Mouse (Mus musculus) embryonic fibroblast, embryonic 13.5 days (primary cell): ENCODE results near the gene Ghitm. TPM values are rescaled to one million over a fixed set of nuclear protein-coding genes. Genes with fewer than 3 reads are reported as not detected.
A peak's percentile ranks its signal among the peaks of the same experiment; 100 is the strongest.

Experiments used
- H3K27ac ChIP-seq: 2 replicates; pipeline ENCODE4 v1.5.1; 2012; ENCODE audit warnings: low read length, control low read depth, inconsistent platforms; ENCODE audit not compliant: insufficient read depth
- H3K4me1 ChIP-seq: 2 replicates; pipeline ENCODE4 v1.6.1; 2011; ENCODE audit warnings: low read length; ENCODE audit not compliant: control insufficient read depth, insufficient read depth
- H3K4me3 ChIP-seq: 2 replicates; pipeline ENCODE4 v1.5.1; 2011; ENCODE audit warnings: mild to moderate bottlenecking, control low read depth, low read length; ENCODE audit not compliant: insufficient read depth
- CTCF ChIP-seq: IDR thresholded peaks from 2 replicates; pipeline ENCODE4 v1.5.1; 2011; ENCODE audit warnings: mild to moderate bottlenecking, control low read depth, low read length, moderate library complexity, borderline replicate concordance; ENCODE audit not compliant: insufficient read depth
- POLR2A ChIP-seq: IDR thresholded peaks from 2 replicates; pipeline ENCODE4 v1.6.1; 2011; ENCODE audit warnings: low read depth, mild to moderate bottlenecking, control low read depth, low read length, moderate library complexity
- polyA plus RNA-seq: library from polyadenylated mRNA; stranded (reverse); fragments of >200 nt; gene quantifications from 2 replicates; pipeline ENCODE4 v1.2.4, GENCODE M21; 2011; ENCODE audit warnings: low read depth; ENCODE audit not compliant: missing spikeins, insufficient read length

Ghitm gene
- polyA plus RNA-seq, 1 experiment = 293 TPM

DNA sequence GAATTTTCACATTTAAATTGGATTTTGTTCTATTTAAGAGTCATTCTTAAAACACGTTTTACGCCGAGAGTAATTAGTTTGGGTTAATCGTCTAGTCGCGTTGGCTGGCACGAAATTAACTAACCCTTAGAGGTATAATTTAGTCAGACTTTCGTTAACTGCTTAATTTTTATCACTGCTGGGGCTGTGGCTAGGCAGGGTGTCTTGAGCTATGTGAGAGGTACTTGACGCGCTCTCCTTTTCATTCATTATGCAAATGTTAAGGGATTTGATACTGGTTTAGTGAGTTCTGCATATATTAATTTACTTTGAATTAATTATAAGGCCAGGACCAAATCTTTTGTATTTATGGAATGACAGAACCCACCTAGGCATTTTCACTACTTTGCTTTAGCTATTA, 599 bp upstream of the Ghitm start:
- TF ChIP-seq CTCF = no peak
- TF ChIP-seq POLR2A = no peak
- Histone ChIP-seq H3K4me1 (no peaks in the 10 kb centered on the region; the same call in 1 of the 2 replicates), H3K4me3 (peak overlapping the region; percentile 49), H3K27ac (no peak overlapping the region; the same call in 1 of the 2 replicates)

DNA sequence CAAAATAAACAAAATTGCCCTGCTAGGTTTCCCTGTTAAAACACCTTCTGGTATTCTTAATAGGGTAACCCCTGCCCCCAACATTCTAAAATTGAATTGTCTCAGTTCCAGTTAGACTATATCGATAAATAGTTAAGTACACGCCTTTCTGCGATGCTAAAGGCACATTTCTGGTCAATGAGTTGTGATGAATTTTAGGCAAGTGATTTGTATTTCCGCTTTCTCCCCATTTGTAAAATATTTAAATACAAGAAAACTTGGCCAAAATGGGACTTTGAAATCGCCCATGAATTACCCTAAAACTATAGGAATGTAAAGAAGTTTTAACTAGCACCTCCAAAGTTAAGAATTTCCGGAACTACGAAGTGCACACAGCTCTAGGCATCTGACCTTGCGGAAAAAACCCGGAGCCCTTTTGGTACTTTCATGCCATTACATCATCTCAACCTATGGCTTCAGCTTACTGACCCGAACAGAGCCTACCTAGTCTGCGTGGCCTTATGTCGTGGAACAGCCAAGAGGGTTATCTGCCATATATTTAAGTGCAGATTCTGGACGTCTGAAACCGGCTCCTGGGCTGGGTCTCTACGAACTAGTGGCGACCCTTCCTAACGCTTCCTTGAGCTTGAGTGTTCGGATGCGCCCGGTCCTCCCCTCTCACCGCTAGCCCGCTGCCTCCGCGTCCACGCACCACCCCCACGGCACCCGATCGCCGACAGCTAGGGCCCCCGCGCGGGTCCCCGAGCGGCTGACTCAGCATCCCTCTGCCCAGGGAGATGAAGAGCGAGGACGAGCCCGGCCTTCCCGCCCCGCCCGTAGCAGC, 557 bp downstream of the Ghitm start:
- no peak; the same call in 1 of the 2 replicates for TF ChIP-seq POLR2A
- TF ChIP-seq CTCF = no peak
- Histone ChIP-seq H3K27ac (peak overlapping the region; percentile 92), H3K4me3 (peak overlapping the region; percentile 70), H3K4me1 (no peaks in the 10 kb centered on the region; the same call in 1 of the 2 replicates)

DNA sequence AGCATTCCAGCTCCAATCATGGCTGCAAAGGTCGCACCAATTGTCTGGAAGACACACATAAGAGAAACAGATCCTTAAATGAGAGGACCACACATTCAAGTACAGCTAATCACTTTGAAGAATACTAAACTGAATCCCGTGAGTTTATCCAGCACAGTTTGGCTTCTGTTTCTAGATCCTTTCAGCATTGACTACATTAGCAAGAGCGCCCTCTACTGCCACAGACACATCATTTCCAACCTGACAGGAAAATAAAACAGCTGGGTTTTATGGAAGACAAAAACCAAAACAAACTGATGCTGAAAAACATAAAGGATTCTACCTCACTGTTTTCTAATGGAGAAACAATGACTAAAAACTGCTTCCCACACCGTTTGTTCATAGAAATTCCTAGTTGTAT, 7.4 kb downstream of the Ghitm start:
- no peak for TF ChIP-seq CTCF
- TF ChIP-seq POLR2A = no peak

DNA sequence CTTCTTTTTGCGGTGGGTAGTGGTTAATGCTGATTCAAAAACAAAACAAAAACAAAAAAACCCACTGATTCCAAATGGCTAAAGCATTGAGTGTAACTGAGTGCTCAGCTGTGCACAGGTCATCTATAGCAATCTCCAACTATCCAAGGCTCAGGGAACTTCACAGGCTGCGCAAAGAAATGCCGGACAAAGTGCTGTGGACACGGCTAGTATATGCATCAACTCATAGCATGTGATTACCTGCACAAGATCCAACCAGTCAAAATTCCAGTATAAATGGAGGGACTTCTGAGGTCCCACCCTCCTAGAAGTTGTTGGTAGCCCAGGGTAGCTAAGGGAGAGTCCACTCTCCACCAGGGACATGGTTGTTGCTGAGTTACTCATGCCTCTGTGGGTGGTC, 15.8 kb downstream of the Ghitm start:
- H3K4me1 ChIP-seq = peaks cover 7% of the 10 kb centered on the region
- TF ChIP-seq POLR2A (no peak), CTCF (no peak)
- H3K27ac ChIP-seq = no peak overlapping the region
- H3K4me3 ChIP-seq = no peak overlapping the region

More for the DNA sequence above, 7.4 kb downstream of the Ghitm start:
- H3K4me3 ChIP-seq = no peak overlapping the region
- H3K27ac ChIP-seq = no peak overlapping the region
- H3K4me1 ChIP-seq = no peaks in the 10 kb centered on the region; the same call in 1 of the 2 replicates

DNA sequence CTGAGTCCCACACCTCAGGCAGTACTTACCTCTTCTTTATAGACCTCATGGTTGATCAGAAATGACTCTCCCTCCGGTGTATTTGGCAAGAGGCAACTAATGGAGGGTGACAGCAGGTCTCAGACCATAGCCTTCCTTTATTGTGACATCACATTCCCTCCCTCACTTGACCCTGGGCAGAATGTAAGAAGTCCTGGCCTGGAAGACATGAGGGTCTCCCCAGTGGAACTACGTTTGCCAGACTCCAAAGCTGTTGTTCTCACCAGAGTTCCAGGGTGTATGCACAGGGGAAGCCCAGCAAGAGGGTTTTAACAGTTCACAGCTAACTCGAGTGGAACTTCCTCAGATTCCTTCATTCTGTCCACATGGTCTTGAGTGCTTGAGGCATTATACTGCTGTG, 21.1 kb downstream of the Ghitm start, which contains the start of gene 2610528A11Rik:
Gene 2610528A11Rik, minus strand, starts transcription at position 101 of the 400 bp plus-strand sequence.
- Histone ChIP-seq H3K4me3 (no peak within 1 kb of the TSS), H3K27ac (no peak within 1 kb of the TSS), H3K4me1 (peaks cover 9% of the 10 kb centered on the region)
- TF ChIP-seq POLR2A (no peak), CTCF (no peak)

DNA sequence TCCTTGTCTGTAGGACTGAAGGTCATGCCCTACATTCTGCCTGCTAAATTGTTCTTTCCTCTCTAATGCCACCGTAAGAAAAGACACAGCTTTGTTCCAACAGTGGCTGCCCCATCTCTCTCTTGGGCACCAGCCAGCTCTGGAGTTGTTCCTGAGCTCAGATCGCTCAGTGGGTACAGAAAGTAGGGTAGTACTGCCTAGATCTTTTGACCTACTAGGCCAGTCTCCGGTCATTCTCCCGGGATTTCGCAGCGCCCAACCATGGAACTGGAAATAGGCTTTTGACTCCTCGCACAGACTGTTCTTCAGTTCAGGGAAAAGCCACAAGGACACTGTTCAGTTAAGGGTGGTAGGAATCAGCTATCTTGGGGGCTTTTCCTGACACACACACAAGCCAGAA, 22.1 kb downstream of the Ghitm start:
- H3K4me3 ChIP-seq = no peak overlapping the region
- TF ChIP-seq POLR2A (no peak), CTCF (no peak)

DNA sequence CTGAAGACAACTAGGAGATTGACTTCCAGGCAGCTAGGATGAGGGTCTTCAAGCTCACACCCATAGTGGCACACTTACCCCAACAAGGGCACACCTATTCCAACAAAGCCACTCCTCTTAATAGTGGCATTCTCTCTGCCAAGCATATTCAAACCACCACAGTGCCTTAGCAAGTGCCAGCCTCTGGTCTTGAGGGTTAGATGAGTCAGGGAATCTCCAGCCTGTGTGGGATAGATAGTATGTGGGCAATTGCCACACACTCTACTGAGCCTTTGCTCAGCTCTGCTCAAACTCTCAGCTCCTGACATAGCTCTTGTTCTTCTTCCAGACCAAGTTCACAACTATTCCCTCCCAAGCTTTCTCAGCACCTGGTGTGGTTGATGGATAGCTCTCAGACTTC, 23.7 kb downstream of the Ghitm start:
- Histone ChIP-seq H3K4me3 (no peak overlapping the region), H3K4me1 (peaks cover 3% of the 10 kb centered on the region; the same call in 1 of the 2 replicates), H3K27ac (no peak overlapping the region)
- TF ChIP-seq CTCF = no peak
- TF ChIP-seq POLR2A = no peak

More for the DNA sequence above, 22.1 kb downstream of the Ghitm start:
- Histone ChIP-seq H3K27ac (no peak overlapping the region), H3K4me1 (peaks cover 9% of the 10 kb centered on the region)

DNA sequence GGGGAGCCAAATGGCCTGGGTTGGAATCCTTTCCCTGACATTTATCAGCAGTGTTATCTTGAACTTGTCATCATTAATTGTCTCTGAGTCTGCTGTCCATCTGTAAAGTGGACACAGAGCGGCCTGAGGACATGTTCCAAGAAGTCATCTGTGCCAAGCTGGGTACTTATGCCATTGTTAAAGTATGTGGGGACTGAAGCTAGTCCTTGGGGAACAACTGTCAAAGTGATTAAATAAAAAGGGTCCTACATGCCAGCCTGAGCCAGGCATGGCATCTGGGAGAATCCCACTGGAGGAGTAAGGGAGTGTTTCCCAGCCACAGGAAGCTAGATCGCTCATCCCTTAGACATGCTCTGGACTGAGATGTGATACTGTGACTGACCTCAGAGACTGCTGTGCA, 24.6 kb downstream of the Ghitm start:
- Histone ChIP-seq H3K4me1 (peaks cover 3% of the 10 kb centered on the region; the same call in 1 of the 2 replicates), H3K4me3 (no peak overlapping the region), H3K27ac (no peak overlapping the region)
- TF ChIP-seq CTCF (no peak), POLR2A (no peak)

DNA sequence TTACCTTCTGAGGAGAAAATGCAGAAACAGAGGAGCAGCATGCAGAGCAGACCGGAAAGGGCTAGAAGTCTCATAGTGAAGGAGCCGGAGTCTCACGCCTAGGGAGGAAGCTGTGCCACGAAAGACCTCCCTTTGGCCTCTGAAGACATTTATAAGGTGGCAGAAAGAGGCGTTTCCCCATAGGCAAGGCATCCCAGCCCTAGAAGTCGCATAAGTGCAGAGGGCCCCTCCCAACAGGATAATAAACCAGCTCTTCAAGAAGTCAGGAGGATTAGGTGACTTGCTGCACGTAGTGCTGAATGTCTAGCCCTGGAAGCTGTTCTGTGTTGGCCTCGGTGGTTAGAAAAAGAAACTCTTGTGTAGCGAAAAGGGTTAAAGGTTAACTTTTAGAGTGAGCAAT, 25.1 kb downstream of the Ghitm start:
- peaks cover 3% of the 10 kb centered on the region; the same call in 1 of the 2 replicates for H3K4me1 ChIP-seq
- H3K27ac ChIP-seq = no peak overlapping the region
- TF ChIP-seq POLR2A (no peak), CTCF (no peak)
- no peak overlapping the region for H3K4me3 ChIP-seq

DNA sequence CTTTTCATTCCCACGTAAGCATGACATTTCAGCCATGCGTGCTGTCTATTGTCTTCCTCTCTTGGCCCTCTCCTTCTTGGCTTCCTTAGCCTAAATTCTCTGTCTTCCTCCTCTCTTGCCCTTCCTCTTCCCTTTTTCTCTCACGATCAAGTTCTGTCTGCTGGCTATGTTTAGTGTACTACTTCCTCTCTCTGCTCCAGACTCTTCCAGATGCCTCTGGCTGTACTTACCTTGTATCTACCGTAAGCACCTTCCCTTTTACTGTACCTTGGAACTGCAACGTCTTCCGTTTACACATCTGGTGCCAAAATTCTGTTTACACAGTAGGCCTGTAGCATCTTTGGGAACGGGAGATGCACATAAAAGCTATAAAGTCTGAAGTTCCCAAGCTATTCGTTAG, 25.6 kb downstream of the Ghitm start:
- Histone ChIP-seq H3K4me3 (no peak overlapping the region), H3K4me1 (peaks cover 3% of the 10 kb centered on the region; the same call in 1 of the 2 replicates), H3K27ac (no peak overlapping the region)
- TF ChIP-seq CTCF (no peak), POLR2A (no peak)

DNA sequence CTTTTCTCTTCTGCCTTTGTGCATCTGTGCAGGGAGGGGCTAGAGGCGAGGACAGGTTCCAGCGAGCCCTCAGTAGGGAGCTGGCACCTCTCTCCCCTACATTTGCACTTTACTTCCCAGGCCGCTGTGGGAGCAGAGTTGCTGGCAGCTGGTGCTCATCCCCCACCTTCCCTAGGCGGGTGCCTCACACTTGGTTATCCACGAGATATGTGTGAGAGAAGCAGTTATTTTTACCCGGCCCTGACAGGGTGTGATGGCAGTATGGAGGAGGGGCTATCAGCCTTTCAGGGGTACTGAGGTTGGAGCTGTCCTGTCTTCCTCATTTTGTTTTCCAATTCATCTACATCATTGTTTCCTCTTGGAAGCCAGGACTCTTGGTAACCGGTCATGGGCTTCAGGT, 29.2 kb downstream of the Ghitm start:
- Histone ChIP-seq H3K4me3 (no peak overlapping the region), H3K4me1 (peaks cover 3% of the 10 kb centered on the region; the same call in 1 of the 2 replicates), H3K27ac (no peak overlapping the region)
- no peak for TF ChIP-seq CTCF
- TF ChIP-seq POLR2A = no peak
